Mouse (Mus musculus) hindbrain, embryonic 16.5 days (tissue): ENCODE data around the gene Cdipt. TPM values are rescaled to one million over a fixed set of nuclear protein-coding genes. Genes with fewer than 3 reads are reported as not detected.

Source experiments
- ATAC-seq: fragments of 200-750 bp; cut with Nextera tagmentation; 2 replicates; pipeline ENCODE4 v1.8.0; 2017; ENCODE audit warnings: moderate TSS enrichment, moderate library complexity
- H3K27ac ChIP-seq: fragments of 300-500 bp; sonication (generic); 2 replicates; pipeline ENCODE4 v1.5.1; 2014; ENCODE audit warnings: low read depth, mild to moderate bottlenecking, control low read depth, low read length, moderate library complexity
- H3K27me3 ChIP-seq: fragments of 300-500 bp; sonication (generic); replicated peaks from 2 replicates; pipeline ENCODE4 v1.6.1; 2014; ENCODE audit warnings: low read length; ENCODE audit not compliant: control insufficient read depth, insufficient read depth
- H3K36me3 ChIP-seq: fragments of 300-500 bp; sonication (generic); 2 replicates; pipeline ENCODE4 v1.6.1; 2014; ENCODE audit warnings: mild to moderate bottlenecking, low read length, moderate library complexity, mixed read lengths; ENCODE audit not compliant: control insufficient read depth, insufficient read depth
- H3K4me1 ChIP-seq: fragments of 300-500 bp; sonication (generic); 2 replicates; pipeline ENCODE4 v1.6.1; 2014; ENCODE audit warnings: low read depth, low read length; ENCODE audit not compliant: control insufficient read depth, insufficient read depth
- H3K4me2 ChIP-seq: fragments of 300-500 bp; sonication (generic); 2 replicates; pipeline ENCODE4 v1.6.1; 2014; ENCODE audit warnings: mild to moderate bottlenecking, low read length, control low read depth, moderate library complexity
- H3K4me3 ChIP-seq: fragments of 300-500 bp; sonication (generic); 2 replicates; pipeline ENCODE4 v1.5.1; 2014; ENCODE audit warnings: mild to moderate bottlenecking, low read length, control low read depth, moderate library complexity
- H3K9ac ChIP-seq: fragments of 300-500 bp; sonication (generic); 2 replicates; pipeline ENCODE4 v1.6.1; 2014; ENCODE audit warnings: low read depth, mild to moderate bottlenecking, control low read depth, low read length, moderate library complexity
- H3K9me3 ChIP-seq: fragments of 300-500 bp; sonication (generic); 2 replicates; pipeline ENCODE4 v1.6.1; 2014; ENCODE audit warnings: mild to moderate bottlenecking, low read length, moderate library complexity; ENCODE audit not compliant: control insufficient read depth
- whole genome bisulfite sequencing: fragments of 180-500 bp; shearing (Covaris S2); extraction: QIAGEN DNeasy Blood & Tissue Kit; methylation state at CpG from one replicate; pipeline ENCODE4 v1.1.7; 2014; 5-methylcytosine and 5-hydroxymethylcytosine counted together
- polyA plus RNA-seq: library from polyadenylated mRNA; unstranded; fragments of >200 nt; fragmentation: Nextera tagmentation; extraction: Ambion mirVana; gene quantifications from 2 replicates; pipeline ENCODE4 v1.2.1, GENCODE M21; 2015

Gene Cdipt
- polyA plus RNA-seq, 1 experiment from 2014 or later = 160 TPM

DNA sequence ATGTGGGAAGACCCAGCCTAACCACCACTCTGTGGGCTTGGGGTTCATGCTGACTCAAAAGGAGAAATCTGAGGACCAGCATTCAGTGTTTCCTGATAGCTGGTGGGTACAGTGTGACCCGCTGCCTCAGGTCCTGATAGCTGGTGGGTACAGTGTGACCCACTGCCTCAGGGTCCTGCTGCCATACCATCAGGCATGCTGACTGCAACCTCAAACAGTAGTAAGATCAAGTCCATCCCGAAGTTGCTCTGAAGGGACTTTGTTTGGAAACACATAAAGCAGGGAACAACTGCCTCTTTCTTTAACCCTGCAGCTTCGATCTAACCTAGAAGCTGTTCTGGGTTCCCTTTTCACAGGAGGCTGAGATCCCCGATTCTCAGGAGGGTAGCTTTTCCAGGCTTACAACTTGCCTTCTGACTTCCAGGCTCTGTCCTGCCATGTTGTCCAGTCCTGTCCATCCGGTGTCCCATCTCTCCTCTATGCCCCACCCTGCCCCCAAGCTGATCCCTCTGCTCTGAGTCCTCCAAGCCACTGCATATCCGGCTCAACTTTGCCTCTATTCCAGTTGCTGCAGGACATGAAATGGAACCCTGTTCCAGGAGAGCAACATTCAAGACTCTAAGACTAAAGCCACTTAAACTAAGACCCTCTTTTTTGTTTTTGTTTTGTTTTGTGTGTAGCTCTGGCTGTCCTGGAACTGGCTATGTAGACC, 31.8 kb downstream of the Cdipt start:
- Histone ChIP-seq H3K4me1 (no peaks in the 10 kb centered on the region; the same call in 1 of the 2 replicates), H3K4me3 (no peak overlapping the region), H3K9ac (no peak overlapping the region), H3K27ac (no peak overlapping the region), H3K9me3 (no peaks in the 10 kb centered on the region), H3K36me3 (no peaks in the 10 kb centered on the region), H3K4me2 (no peak overlapping the region), H3K27me3 (no peaks in the 10 kb centered on the region)
- WGBS = 88% methylated on average over 6 of the region's 6 CpGs
- no peak for ATAC-seq

DNA sequence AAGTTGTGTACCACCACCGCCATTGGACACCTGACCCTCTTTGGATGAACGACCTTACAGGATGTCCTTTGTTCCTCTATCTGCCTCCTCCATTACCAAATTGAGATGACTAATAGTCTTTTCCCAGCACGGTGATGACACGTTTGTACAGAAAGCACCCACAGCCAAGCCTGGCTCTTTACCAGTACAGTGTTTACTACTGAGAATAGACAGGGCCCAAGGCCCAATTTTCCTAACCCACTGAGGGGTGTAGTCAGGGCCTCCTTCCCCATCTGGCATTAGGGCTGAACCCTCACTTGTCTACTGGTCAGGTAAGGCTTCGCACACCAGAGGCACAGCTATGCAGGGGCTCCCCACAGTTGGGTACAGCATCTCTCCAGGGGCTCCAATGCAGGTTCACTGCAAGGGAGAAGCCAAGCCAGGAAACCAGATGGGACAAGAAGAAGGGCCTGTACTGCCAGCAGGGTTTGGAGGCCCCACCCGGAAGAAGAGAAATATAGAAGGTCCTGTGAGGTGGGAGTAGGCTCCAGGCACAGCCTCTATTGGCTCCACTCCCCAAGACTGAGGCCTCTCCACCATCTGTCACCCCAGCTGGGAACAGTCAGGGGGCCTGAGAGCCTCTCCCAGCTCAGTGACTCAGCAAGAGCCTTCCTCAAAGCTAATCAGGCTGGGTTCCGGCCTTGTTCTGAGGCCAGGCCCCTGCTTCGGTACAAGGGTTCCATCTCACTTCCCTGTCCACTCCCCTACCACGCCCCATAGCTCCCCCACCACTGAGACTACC, 32.7 kb downstream of the Cdipt start:
- no peaks in the 10 kb centered on the region for H3K36me3 ChIP-seq
- peak overlapping the region; percentile 54 for H3K27ac ChIP-seq
- H3K27me3 ChIP-seq = no peaks in the 10 kb centered on the region
- ATAC-seq = peak; percentile 82
- H3K4me1 ChIP-seq = no peaks in the 10 kb centered on the region; the same call in 1 of the 2 replicates
- H3K4me3 ChIP-seq = no peak overlapping the region
- no peak overlapping the region for H3K4me2 ChIP-seq
- 50% methylated on average over 9 of the region's 9 CpGs for WGBS
- H3K9me3 ChIP-seq = no peaks in the 10 kb centered on the region
- H3K9ac ChIP-seq = peak overlapping the region; percentile 10; the same call in 1 of the 2 replicates

DNA sequence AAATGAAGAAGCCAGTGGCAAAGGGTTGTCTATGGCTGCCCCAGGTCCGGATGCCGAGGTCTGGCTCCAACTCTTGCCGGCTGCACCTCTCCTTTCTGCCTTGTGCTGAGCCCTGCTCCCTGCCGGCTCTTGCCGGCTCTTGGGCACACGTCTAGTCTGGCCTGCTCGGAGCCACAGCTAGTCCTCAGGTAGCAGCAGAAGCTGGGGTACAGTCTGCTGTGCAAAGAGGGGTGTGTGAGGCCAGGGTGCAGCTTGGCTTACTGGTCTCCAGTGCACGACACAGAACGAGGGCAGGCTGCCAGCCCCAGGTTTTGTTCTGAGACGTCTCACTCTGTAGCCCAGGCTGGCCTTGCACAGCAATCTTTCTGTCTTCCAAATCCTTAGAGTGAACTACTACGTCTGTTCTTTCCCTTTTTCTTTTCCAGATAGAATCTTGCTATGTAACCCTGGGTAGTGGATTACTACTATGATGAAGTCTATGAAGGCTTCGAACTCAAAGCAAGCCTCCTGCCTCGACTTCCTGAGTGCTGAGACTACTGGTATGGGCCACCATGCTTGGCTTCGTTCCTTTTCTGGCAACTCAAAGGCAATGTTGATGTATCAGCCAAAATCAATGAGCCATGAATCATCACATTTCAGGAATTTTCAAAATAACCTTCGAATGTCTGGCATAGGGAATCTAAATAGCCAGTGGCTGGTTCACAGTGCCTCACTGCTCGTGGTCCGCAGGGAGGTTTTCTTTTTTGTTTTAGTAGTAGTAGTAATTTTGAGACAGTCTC, 33.8 kb downstream of the Cdipt start:
- ATAC-seq = no peak
- Histone ChIP-seq H3K4me1 (peaks cover 6% of the 10 kb centered on the region), H3K9me3 (no peaks in the 10 kb centered on the region), H3K4me3 (no peak overlapping the region), H3K27ac (peak overlapping the region; percentile 54; the same call in 1 of the 2 replicates), H3K27me3 (no peaks in the 10 kb centered on the region), H3K36me3 (no peaks in the 10 kb centered on the region), H3K9ac (no peak overlapping the region), H3K4me2 (no peak overlapping the region)
- WGBS = 81% methylated on average over 17 of the region's 17 CpGs

DNA sequence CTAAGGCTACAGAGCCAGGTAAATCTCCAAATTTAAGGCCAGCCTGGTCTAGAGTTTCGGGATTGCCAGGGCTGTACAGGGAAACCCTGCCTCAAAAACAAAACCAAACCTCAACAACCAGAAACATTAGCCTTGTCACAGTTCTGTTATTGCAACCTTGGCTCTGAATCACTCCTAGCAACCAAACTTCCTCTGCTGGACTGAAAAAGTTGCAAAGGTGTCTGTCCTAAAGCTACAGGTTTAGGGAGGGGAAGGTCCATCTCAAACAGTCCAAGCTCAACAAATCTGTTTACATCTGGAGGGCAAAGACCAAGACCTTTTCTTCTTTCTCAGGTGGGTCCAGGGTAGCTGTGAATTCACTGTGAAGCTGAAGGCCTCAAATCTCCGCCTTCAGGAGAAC, 35.3 kb downstream of the Cdipt start:
- no peak for ATAC-seq
- Histone ChIP-seq H3K27me3 (no peaks in the 10 kb centered on the region), H3K4me1 (peaks cover 15% of the 10 kb centered on the region), H3K9me3 (no peaks in the 10 kb centered on the region), H3K4me3 (no peak overlapping the region), H3K4me2 (no peak overlapping the region), H3K9ac (no peak overlapping the region), H3K36me3 (no peaks in the 10 kb centered on the region; the same call in 1 of the 2 replicates), H3K27ac (no peak overlapping the region)
- 95% methylated on average over 2 of the region's 2 CpGs for WGBS

DNA sequence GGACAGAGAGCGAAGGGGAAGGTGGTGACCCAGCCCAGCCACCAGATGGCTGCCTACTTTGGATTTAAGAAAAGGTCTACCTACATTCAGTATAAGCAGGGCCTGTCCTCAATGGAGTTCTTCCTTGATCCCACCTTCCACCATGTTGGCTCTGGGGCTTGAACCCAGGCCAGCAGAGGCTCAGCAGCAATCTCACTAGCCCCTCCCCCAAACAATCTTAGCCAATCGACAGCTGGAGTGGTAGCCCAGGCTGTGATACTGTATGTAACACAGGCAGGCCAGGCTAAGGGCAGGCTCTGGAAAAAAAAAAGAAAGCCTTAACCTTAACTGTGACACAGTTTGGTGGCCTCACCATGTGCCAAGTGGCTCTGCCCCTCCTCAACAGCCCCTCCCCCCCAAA, 36.0 kb downstream of the Cdipt start:
- no peak for ATAC-seq
- no peaks in the 10 kb centered on the region for H3K9me3 ChIP-seq
- H3K9ac ChIP-seq = no peak overlapping the region
- no peaks in the 10 kb centered on the region for H3K27me3 ChIP-seq
- H3K27ac ChIP-seq = no peak overlapping the region
- no peak overlapping the region for H3K4me3 ChIP-seq
- H3K4me1 ChIP-seq = peaks cover 16% of the 10 kb centered on the region
- no peaks in the 10 kb centered on the region; the same call in 1 of the 2 replicates for H3K36me3 ChIP-seq
- 82% methylated on average over 2 of the region's 2 CpGs for WGBS
- H3K4me2 ChIP-seq = no peak overlapping the region

DNA sequence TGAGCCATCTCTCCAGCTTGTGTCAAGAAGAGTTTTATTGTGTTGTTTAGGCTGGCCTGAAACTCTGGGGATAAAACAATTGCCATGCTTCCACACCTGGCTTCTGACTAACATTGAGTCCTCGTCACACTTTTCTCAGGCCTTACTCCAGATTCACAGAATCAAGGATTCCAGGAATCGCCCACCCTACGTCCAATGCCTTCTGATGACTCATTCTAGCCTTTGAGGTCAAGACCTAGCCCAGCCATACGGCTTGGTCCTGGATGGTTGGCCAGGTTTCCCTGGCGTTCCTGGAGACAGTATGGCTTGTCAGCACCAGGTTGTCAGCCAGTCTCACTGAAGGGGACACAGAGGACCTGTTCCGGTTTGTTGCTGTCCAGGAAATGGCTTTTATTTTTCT, 36.7 kb downstream of the Cdipt start:
- no peak overlapping the region for H3K9ac ChIP-seq
- no peaks in the 10 kb centered on the region for H3K27me3 ChIP-seq
- H3K4me1 ChIP-seq = peaks cover 16% of the 10 kb centered on the region
- no peaks in the 10 kb centered on the region for H3K9me3 ChIP-seq
- WGBS = 92% methylated on average over 6 of the region's 6 CpGs
- H3K4me3 ChIP-seq = no peak overlapping the region
- H3K27ac ChIP-seq = no peak overlapping the region
- no peaks in the 10 kb centered on the region; the same call in 1 of the 2 replicates for H3K36me3 ChIP-seq
- ATAC-seq = no peak
- H3K4me2 ChIP-seq = no peak overlapping the region

DNA sequence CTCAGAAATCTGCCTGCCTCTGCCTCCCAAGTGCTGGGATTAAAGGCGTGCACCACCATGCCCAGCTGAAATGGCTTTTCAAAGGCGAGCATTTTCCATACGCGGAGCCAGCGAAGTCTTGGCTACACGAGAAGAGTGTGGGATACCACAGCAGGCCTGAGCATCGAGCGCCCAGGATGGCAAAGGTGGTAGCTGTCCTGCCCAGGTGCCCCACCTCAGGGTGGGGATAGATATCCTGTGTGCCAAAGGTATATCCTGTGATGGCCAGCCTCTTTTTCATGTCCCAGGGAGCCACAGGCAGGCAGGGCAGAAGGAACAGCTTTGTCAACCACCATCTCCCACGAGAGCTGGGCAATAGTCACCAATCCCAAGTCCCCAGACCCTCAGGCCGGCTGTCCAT, 37.1 kb downstream of the Cdipt start:
- H3K27ac ChIP-seq = no peak overlapping the region
- peaks cover 19% of the 10 kb centered on the region for H3K4me1 ChIP-seq
- no peak overlapping the region for H3K9ac ChIP-seq
- no peaks in the 10 kb centered on the region for H3K9me3 ChIP-seq
- no peak for ATAC-seq
- no peak overlapping the region for H3K4me2 ChIP-seq
- 95% methylated on average over 10 of the region's 10 CpGs for WGBS
- no peaks in the 10 kb centered on the region; the same call in 1 of the 2 replicates for H3K36me3 ChIP-seq
- no peaks in the 10 kb centered on the region for H3K27me3 ChIP-seq
- no peak overlapping the region for H3K4me3 ChIP-seq

DNA sequence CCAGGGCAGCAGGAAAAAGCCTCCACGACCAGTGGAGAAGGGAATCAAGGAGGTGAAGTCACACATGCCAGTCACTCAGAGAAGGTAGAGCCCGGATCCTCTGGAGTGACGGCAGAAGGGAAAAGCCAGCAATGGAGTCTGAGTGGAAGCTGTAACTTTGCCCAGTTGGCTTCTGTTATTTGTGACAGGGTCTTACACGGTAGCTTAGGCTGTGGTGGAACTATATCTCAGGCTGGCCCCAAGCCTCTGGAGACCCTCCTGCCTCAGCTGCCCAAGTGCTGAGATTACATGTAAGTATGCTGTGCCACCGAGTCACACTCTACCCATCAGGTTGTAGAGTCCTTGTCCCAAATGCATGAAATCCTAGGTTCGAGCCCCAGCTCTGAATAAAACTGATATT, 37.7 kb downstream of the Cdipt start:
- peaks cover 25% of the 10 kb centered on the region for H3K4me1 ChIP-seq
- no peak overlapping the region for H3K4me3 ChIP-seq
- H3K27ac ChIP-seq = no peak overlapping the region
- no peaks in the 10 kb centered on the region for H3K27me3 ChIP-seq
- WGBS = 96% methylated on average over 6 of the region's 6 CpGs
- H3K36me3 ChIP-seq = no peaks in the 10 kb centered on the region; the same call in 1 of the 2 replicates
- no peaks in the 10 kb centered on the region for H3K9me3 ChIP-seq
- H3K4me2 ChIP-seq = no peak overlapping the region
- no peak for ATAC-seq
- no peak overlapping the region for H3K9ac ChIP-seq

DNA sequence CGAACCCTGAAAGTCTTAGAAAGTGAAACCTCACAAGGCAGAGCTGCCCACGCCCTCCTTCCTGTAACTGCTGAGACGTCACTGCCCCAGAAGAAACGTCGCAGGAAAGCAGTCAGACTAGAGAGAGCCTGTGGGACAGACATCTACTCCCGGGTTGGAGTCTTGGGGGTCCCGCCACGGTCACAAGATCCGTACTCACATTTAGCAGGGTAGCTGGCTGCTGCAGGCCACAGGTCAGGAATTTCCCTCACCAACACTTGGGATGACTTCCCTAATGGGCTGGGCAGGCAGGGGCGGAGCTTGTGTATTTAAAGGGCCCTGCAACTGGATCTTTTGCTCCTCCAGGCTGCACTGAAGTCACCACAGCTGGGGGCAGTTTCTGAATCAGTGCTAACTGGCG, 38.6 kb downstream of the Cdipt start, which contains the start of gene Mvp:
Mvp (minus strand) TSS at position 302 of the 400 bp plus-strand sequence.
- H3K27me3 ChIP-seq = no peaks in the 10 kb centered on the region
- H3K9ac ChIP-seq = peak within 1 kb of the TSS; percentile 0; the same call in 1 of the 2 replicates
- no peaks in the 10 kb centered on the region; the same call in 1 of the 2 replicates for H3K36me3 ChIP-seq
- peak within 1 kb of the TSS; percentile 29 for H3K4me3 ChIP-seq
- peaks cover 34% of the 10 kb centered on the region for H3K4me1 ChIP-seq
- WGBS = 74% methylated on average over 11 of the region's 11 CpGs
- peak within 1 kb of the TSS; percentile 38 for H3K4me2 ChIP-seq
- ATAC-seq = no peak
- no peaks in the 10 kb centered on the region for H3K9me3 ChIP-seq
- H3K27ac ChIP-seq = no peak within 1 kb of the TSS
